Mouse (Mus musculus) ZHBTc4 (cell line): Measurements from ENCODE around the gene Tcf20.
A peak's percentile ranks its signal among the peaks of the same experiment; 100 is the strongest.

Experiments used
- DNase-seq: peaks from one replicate; pipeline ENCODE4 v3.0.0-alpha.2; 2011; ENCODE audit warnings: low read depth, low spot score

Tcf20 gene

GRCm38 (mm10) chr15:82899676-82900301 is 87.9 kb downstream of the Tcf20 start:
- DNase-seq = peak; percentile 93

DNA sequence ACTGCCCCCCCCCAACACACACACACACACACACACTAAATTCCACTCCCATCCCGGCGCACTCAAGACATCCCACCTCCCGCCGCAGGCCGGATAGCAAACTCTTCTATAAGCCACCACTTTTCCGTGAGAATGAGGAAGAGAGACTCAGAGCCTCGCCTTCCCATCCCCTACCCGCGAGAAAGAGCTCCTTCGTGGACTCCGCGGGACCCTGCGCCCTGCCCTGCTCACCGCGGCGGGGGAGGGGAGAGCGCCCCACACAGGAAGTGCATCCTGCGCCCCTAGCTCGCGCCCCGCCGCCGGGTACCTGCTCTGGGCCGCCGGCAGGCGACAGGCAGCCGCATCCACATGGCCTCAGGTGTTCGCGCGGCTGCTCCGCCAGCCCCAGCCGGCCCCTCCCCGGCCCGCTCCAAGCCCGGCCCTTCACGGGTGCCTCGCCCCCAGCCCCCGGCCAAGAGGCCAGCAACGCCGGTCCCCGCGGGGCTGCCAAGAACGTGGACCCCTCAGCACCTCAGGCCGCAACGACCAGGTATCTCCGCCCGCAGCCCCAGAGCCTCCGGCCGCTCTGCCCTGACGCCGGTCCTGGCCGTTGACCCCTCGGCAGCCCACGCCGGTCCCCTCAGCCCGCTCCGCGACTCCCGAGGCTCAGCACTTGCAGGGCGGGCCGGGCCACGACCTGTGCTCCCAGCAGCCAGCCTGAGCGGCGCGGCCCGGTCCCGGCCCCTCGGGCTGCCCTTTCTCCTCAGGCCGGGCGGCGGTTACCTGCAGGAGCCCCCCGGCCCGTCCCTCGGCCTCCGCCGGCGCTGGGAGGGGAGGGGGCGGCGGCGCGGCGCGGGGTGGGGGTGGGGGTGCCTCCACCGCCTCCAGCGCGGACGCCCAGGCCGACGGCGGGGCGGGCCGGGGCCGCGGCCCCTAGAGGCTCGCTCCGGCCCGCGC is 88.7 kb downstream of the Tcf20 start:
- peak; percentile 82 for DNase-seq

- no peak for DNase-seq
These were observed 89.4 kb downstream of the Tcf20 start for GRCm38 (mm10) chr15:82898141-82898739.

DNA sequence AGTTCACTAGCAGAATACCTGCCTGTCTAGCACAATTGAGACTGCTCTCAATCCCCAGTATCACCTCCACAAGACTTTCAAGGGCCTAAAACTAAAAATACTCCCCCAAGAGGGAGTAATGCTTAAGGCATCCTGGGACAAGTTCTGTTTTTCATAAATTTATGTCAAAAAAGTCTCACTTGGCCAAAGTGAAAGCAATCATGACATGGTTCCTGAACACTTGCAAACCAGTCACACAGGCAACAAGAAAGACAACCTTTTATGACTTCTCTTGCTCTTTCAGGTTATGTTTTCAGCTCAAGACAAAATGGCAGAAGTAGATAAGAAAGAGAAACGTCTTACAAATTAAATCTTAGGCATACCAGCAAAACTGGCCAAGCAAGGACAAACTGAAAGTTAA is 91.3 kb downstream of the Tcf20 start:
- no peak for DNase-seq

- DNase-seq = no peak
These were observed 97.2 kb downstream of the Tcf20 start for GRCm38 (mm10) chr15:82890470-82890869.

DNA sequence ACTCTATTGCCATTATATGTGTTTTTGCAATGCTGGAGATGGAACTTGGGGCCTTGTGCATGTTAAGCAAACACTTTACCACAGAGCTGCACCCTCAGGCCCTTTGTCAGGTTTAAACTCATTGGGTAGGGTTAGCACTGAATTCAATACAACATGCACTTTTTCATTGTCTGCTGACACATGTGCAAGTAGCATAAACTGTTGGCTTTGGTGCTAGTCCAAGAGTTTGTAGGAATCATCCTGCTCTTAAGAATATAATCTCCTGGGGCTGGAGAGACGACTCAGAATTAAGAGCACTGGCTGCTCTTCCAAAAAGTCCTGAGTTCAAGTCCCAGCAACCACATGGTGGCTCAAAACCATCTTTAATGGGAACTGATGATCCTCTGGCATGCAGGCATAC is 98.2 kb downstream of the Tcf20 start:
- DNase-seq = no peak

DNA sequence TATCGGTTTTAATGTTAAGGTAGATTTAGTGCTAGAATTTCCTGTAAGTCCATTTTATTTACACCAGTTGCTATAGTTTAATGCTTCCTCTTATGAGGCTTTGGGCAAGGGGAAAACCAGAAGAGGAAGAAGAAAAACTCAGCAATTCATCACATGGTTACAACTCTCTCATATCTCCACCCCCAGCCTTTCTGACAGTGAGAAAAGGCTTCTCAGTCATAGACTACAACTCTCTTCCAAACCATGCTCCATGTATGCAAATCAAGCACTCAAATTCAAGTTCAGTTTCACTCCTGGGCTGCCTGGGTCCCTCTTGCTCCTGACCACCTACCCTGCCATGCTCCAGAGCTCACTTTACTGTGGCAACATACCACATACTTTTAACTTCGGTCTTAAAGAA is 99.2 kb downstream of the Tcf20 start:
- no peak for DNase-seq

DNA sequence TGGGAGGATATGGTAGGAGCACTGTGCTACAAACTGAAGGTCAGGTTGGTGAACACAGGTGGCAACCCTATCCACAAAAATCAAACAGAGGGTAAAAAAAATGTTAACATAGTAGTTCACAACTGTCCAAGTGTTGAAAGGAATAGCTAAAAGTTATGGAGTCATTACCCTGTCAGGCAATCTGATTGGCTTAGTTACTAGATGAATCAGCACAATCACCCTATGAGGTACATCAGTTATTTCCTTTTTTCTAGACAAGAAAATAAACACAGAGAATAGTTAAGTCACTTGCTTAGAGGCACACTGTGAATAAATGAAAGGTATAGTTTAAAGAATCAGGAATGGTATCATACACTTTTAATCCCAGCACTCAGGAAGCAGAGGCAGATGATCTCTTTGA is 110.4 kb downstream of the Tcf20 start:
- no peak for DNase-seq

GRCm38 (mm10) chr15:82876863-82877262 is 110.8 kb downstream of the Tcf20 start:
- DNase-seq = no peak

DNA sequence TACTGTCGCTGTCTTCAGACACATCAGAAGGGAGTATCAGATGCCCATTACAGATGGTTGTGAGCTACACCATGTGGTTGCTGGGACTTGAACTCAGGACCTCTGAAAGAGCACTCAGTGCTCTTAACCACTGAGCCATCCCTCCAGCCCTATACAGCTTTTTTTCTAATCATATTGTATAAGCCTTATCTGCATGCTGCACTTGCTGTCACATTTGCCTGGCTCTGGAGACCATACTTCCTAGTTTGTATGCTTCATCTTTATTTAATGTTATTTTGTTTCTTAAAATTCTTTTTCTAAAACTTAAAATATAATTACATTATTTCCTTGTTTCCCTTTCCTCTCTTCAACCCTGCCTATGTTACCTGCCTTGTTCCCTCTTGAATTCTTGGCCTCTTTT is 115.6 kb downstream of the Tcf20 start:
- no peak for DNase-seq

- DNase-seq = peak; percentile 49
These were observed 121.4 kb downstream of the Tcf20 start for GRCm38 (mm10) chr15:82866286-82866685.

- no peak for DNase-seq
These were observed 124.0 kb downstream of the Tcf20 start for GRCm38 (mm10) chr15:82863674-82864073.

DNA sequence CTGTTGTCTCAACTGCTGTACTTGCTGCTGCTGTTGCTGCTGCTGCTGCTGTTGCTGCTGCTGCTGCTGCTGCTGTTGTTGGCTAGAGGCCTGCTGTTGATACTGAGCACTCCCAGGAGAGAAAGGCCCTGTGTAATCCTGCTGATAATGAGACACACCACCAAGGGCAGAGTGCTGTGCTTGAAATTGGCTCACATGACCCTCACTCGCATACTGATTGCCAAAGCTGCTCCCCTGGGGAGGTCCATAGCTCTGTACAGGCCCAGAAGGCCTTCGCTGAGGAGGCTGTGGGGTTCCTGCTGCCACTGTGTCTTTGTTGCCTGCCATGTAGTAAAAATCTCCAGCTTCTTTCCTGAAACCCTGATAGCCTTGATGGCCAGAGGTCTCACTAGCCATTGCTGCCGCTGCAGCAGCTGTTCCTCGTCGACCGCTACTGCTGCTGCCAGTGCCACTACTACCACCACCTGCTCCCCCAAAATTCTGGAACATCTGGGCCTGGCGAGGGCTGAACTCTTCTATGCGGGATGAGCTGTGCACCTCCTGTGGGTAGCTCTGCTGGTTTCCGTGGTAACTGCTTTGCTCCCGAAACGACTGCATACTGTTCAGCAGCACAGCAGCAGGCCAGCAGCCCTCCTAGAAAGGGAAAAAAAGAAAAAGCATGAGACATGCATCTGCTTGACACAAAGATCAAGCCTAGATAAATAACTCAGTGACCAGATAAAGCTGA is 130.9 kb downstream of the Tcf20 start:
- DNase-seq = peak; percentile 11

DNA sequence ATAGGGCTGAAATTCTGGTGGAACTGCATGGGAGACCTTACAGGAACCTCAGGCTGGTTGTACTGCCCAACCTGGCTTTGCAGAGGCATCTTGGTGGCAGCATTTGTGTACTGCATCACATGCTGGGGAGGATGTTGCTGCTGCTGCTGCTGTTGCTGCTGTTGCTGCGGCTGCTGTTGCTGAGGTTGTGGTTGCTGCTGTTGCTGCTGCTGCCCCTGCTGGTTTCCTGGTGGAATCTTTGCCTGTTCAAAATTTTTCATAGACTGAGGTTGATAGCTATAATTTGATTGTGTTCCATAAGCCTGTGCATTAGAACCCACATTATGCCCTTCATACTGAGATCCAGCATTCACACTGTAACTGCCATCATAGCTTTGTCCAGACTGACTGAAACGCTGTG is 131.6 kb downstream of the Tcf20 start:
- DNase-seq = no peak

- no peak for DNase-seq
These were observed 148.5 kb downstream of the Tcf20 start for GRCm38 (mm10) chr15:82839146-82839545.

DNA sequence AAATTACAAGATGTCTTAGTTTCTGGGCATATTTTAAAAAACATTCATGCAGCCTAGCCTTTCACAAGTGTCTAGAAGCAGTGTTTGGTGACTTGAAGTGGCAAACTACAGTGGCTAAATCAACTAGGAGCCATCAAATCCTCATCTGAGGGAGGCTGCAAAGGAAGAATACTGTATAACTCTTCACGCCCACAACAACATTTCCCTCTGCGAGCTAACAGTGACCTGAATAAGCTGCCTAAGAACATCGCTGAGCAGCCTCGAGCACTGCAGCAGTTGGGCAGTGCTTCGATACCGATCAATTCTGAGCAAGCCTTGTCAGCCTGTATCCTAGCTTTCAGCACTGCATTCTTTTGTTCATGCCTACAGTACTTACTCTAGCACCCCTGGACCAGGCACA is 157.8 kb downstream of the Tcf20 start:
- DNase-seq = no peak

DNA sequence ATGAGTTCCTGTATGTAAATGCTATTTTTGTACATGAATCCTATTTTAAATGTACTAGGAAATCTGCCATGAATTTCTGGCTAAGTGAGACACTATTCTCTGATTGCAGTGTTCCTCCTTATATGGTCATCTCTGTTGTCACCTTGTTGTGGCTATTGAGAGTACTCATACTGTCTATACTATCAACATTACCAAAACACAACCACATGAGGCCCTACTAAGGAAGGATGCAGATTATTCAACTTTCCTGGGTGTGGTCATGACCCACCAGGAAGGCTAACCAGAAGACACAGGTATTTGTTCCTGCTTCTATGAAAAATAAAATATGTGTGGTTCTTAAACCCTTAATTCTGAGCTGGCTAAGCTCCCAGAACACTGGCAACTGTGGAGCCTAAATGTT is 161.8 kb downstream of the Tcf20 start:
- DNase-seq = no peak

DNA sequence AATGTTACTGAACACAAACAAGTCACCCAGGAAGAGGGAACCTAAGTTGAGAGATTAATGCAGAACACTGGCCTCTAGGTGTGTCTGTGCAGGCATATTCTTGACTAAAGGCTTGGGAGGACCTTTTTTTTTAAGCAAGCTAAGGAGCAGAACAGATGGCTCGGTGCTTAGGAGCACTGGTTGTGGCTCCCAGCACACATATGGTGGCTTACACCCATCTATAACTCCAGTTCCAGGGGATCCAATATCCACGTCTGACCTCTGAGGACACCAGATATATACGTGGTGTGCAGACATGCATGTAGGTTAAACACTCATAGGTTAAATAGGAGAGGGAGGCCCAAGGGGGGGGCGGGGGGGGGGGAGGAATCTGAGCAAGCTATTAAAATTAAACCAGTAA is 165.3 kb downstream of the Tcf20 start:
- no peak for DNase-seq

GRCm38 (mm10) chr15:82821657-82822056 is 166.0 kb downstream of the Tcf20 start:
- no peak for DNase-seq

DNA sequence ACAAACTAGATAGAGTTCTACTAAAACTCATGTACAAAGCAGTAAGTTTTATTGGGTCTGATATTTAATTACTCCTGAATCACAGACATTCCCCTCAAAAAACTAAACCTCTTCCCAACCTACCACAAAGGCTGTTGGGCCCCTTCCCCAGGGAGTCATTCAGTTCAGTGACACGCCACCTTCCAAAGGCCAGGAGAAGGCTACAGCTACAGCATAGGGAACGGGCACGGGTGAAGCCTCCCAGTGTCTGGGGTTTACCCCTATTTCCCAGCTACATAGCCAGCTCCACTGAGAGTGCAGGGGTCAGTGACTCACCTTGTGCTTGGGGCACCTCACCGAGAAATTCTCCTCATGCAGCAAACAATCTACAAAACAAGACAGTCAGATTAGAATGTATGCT is 172.4 kb downstream of the Tcf20 start:
- no peak for DNase-seq

GRCm38 (mm10) chr15:82814806-82815205 is 172.9 kb downstream of the Tcf20 start:
- DNase-seq = peak; percentile 74

GRCm38 (mm10) chr15:82814321-82814720 is 173.4 kb downstream of the Tcf20 start:
- no peak for DNase-seq
